Mouse (Mus musculus): Measurements from ENCODE around the gene Igsf9.

Gene Igsf9

GRCm38 (mm10) chr1:172481540-172482280, at the start of gene Igsf9:
Gene Igsf9 (plus strand): TSS chr1:172481788.
- DNase-seq (ENCODE audit: low read depth, low spot score) = peak; percentile 82

GRCm38 (mm10) chr1:172431836-172432586, 49.6 kb upstream of the Igsf9 start:
- DNase-seq (ENCODE audit: low read depth, low spot score) = no peak

- no peak for DNase-seq (ENCODE audit: low read depth, low spot score)
These were observed 49.0 kb upstream of the Igsf9 start for GRCm38 (mm10) chr1:172432587-172432955.

GRCm38 (mm10) chr1:172433012-172433850, 48.4 kb upstream of the Igsf9 start:
- DNase-seq (ENCODE audit: low read depth, low spot score) = no peak

- no peak for DNase-seq (ENCODE audit: low read depth, low spot score)
These were observed 47.8 kb upstream of the Igsf9 start for GRCm38 (mm10) chr1:172433851-172434165.

GRCm38 (mm10) chr1:172436785-172437184, 44.8 kb upstream of the Igsf9 start:
- no peak for DNase-seq (ENCODE audit: low read depth, low spot score)

- no peak for DNase-seq (ENCODE audit: low read depth, low spot score)
These were observed 43.0 kb upstream of the Igsf9 start for GRCm38 (mm10) chr1:172438621-172439020.

GRCm38 (mm10) chr1:172440521-172440920, 41.1 kb upstream of the Igsf9 start:
- no peak for DNase-seq (ENCODE audit: low read depth, low spot score)

- DNase-seq (ENCODE audit: low read depth, low spot score) = no peak
These were observed 39.6 kb upstream of the Igsf9 start for GRCm38 (mm10) chr1:172441935-172442445.

GRCm38 (mm10) chr1:172450226-172450625, 31.4 kb upstream of the Igsf9 start:
- no peak for DNase-seq (ENCODE audit: low read depth, low spot score)

- no peak for DNase-seq (ENCODE audit: low read depth, low spot score)
These were observed 30.6 kb upstream of the Igsf9 start for GRCm38 (mm10) chr1:172450848-172451470.

GRCm38 (mm10) chr1:172452911-172453310, 28.7 kb upstream of the Igsf9 start:
- DNase-seq (ENCODE audit: low read depth, low spot score) = no peak

GRCm38 (mm10) chr1:172453810-172454209, 27.8 kb upstream of the Igsf9 start:
- DNase-seq (ENCODE audit: low read depth, low spot score) = no peak

GRCm38 (mm10) chr1:172455416-172455815, 26.2 kb upstream of the Igsf9 start:
- DNase-seq (ENCODE audit: low read depth, low spot score) = peak; percentile 55

- no peak for DNase-seq (ENCODE audit: low read depth, low spot score)
These were observed 25.4 kb upstream of the Igsf9 start for GRCm38 (mm10) chr1:172456001-172456677.

- no peak for DNase-seq (ENCODE audit: low read depth, low spot score)
These were observed 24.4 kb upstream of the Igsf9 start for GRCm38 (mm10) chr1:172457196-172457595.

GRCm38 (mm10) chr1:172458041-172458440, 23.5 kb upstream of the Igsf9 start:
- no peak for DNase-seq (ENCODE audit: low read depth, low spot score)

- no peak for DNase-seq (ENCODE audit: low read depth, low spot score)
These were observed 20.0 kb upstream of the Igsf9 start for GRCm38 (mm10) chr1:172461602-172462001.

GRCm38 (mm10) chr1:172462534-172462933, 19.1 kb upstream of the Igsf9 start:
- no peak for DNase-seq (ENCODE audit: low read depth, low spot score)

GRCm38 (mm10) chr1:172463387-172464333, 17.9 kb upstream of the Igsf9 start:
- DNase-seq (ENCODE audit: low read depth, low spot score) = no peak
